Mouse (Mus musculus) pancreas, adult 10 weeks (tissue): ENCODE results near the gene Aox3. TPM values are rescaled to one million over a fixed set of nuclear protein-coding genes. Genes with fewer than 3 reads are reported as not detected.

ENCODE experiments used
- polyA plus RNA-seq: library from polyadenylated mRNA; stranded (reverse); fragments of 350-450 nt; fragmentation: Illumina TruSeq; extraction: RNeasy Lipid Tissue Mini Kit (QIAGEN cat#74804); gene quantifications from one replicate; pipeline ENCODE4 v1.2.3, GENCODE M21; 2015; ENCODE audit warnings: low read depth, low replicate concordance; ENCODE audit not compliant: insufficient read depth

Aox3 gene
- polyA plus RNA-seq = 0.74 TPM

DNA sequence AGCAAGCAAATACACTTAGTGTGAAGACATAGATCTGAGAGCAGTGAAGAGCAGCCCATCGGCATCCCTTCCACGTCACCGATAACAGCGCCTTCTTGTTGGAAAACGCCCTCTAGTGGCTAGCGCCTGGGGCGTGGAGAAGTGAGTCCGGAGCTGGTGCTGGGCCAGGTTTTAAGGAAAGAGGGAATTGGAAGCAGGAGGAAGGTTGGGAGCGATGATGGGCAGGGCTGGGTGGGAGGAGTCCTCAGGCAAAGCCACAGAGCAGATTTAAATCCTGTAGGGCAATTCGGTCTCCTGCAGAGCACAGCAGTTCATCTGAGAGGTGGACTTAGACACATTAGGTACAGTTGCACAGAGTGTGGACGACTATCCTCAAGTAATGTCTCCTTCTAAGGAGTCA lies at the start of gene Aox3:
TSS of gene Aox3 (plus strand) at position 251 of the 400 bp plus-strand sequence.

DNA sequence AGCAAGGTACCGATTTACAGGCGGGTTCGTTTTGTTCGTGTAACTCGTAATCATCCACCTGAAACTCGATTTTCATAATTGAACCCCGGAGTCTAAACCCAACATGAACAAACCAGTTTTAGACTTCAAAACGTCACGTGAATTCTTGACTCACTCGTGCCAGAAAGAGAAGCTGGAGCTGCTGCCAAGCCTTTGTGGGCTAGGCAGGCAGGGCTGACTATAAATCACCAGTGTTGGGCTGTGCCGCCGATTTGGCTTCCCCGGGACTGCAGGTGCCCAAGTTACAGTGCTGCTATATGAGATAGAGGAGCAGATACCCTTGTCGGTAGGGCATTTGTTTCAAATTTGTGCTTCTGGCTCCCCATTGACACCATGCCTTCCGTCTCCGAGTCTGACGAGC lies 97.3 kb downstream of the Aox3 start, which contains the start of gene Aox4:
TSS of gene Aox4 (plus strand) at position 195 of the 400 bp plus-strand sequence.

Other genes with a start within 250 kb of the Aox3 start
- not detected for gene Sgo2a, start 117.2 kb upstream of the Aox3 start, polyA plus RNA-seq
- 5.6 TPM for gene Kctd18, start 94.2 kb upstream of the Aox3 start, polyA plus RNA-seq
- 1.9 TPM for gene Aox1, start 83.2 kb upstream of the Aox3 start, polyA plus RNA-seq
- not detected for gene Aox4, start 97.3 kb downstream of the Aox3 start, polyA plus RNA-seq
- gene Aox2, start 165.2 kb downstream of the Aox3 start, polyA plus RNA-seq = not detected